Mouse (Mus musculus): ENCODE measurements at regions not wholly inside any gene's neighbourhood (a gene's known extent, or its start where the extent isn't known, plus 50 kb on each side); places are given as distances from the start of the nearest gene placed in this dataset.

DNA sequence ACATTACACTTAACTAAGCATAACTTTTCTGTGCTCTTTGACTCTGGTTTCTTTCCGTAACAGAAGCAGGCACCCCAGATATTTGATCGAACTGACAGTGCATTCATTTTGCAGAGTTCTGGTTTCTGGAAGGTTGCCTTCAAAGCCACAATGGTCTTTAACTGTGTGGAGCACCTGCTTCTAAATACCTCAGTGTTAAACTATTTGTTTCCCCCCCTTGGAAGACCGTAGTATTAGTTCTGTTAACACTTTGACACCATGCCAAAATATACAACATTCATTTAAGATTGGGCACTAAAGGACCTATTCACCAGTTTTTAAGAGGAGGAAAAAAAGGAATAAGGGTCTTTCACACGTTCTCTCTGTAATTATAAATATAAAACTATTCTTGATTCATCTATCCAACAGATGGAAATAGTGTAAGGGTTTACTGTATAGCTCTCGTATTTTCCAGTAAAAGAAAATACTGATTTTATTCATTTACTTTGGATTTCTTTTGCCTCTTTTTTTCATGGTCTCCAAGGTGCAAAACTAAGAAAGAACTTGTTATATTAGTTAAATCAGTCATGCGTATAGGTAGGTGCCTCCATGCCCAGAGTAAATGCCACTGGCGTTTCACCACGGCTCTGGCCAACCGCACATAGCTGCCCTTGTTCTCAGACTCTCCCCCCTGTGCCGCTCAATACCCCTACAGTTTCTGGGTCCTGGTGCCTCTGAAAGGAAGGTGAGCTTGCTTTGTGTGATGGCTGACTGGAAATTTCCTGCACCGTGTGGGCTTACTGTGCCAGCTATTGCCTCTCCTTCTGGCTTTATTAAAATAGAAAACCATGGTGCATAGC is 391.2 kb downstream of the Etnk1 start:
- no peak overlapping the region for H3K4me2 ChIP-seq (replicated peaks)
- H3K9me3 ChIP-seq (ENCODE audit: control insufficient read depth, low read length) = no peaks in the 10 kb centered on the region
- no peaks in the 10 kb centered on the region for H3K27me3 ChIP-seq (ENCODE audit: control insufficient read depth, insufficient read depth, low read length)
- 81% methylated on average over 11 of the region's 11 CpGs for WGBS
- H3K4me1 ChIP-seq (replicated peaks; ENCODE audit: control insufficient read depth, insufficient read depth, low read length) = no peaks in the 10 kb centered on the region
- DNase-seq (ENCODE audit: low spot score) (no peak), ATAC-seq (ENCODE audit: low FRiP score) (no peak)
- no peak overlapping the region for H3K9ac ChIP-seq
- no peak overlapping the region for H3K4me3 ChIP-seq (replicated peaks; ENCODE audit: low read length)
- no peak overlapping the region for H3K27ac ChIP-seq
- no peaks in the 10 kb centered on the region for H3K36me3 ChIP-seq (replicated peaks; ENCODE audit: control insufficient read depth, insufficient read depth)

DNA sequence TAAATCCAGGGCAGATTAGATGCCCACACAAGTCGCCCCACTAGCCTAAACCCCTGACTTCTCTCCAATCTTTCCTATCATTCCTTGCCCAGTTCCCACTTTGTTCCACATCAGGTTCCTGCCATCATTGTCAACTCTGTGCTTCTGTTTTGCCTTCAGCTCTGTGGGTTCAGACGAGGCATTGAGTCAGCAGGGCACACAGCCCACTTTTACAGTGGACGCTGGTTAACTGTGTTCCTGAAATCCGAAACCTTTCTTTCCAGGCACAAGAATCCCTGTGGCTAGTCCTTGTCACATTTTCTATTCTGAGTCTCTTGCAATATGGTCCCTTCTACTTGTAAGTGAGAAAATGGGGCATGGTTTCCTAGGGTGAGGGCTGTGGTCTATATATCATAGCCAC is 392.3 kb downstream of the Etnk1 start:
- Histone ChIP-seq H3K9me3 (ENCODE audit: control insufficient read depth, low read length) (no peaks in the 10 kb centered on the region), H3K27ac (no peak overlapping the region), H3K4me1 (replicated peaks; ENCODE audit: control insufficient read depth, insufficient read depth, low read length) (no peaks in the 10 kb centered on the region), H3K27me3 (ENCODE audit: control insufficient read depth, insufficient read depth, low read length) (no peaks in the 10 kb centered on the region), H3K9ac (no peak overlapping the region), H3K4me2 (replicated peaks) (no peak overlapping the region), H3K4me3 (replicated peaks; ENCODE audit: low read length) (no peak overlapping the region), H3K36me3 (replicated peaks; ENCODE audit: control insufficient read depth, insufficient read depth) (no peaks in the 10 kb centered on the region)
- ATAC-seq (ENCODE audit: low FRiP score) (no peak), DNase-seq (ENCODE audit: low spot score) (no peak)
- WGBS = 76% methylated on average over 4 of the region's 4 CpGs

- Histone ChIP-seq H3K27ac (no peak overlapping the region), H3K9me3 (ENCODE audit: control insufficient read depth, low read length) (no peaks in the 10 kb centered on the region), H3K4me3 (replicated peaks; ENCODE audit: low read length) (no peak overlapping the region), H3K4me1 (replicated peaks; ENCODE audit: control insufficient read depth, insufficient read depth, low read length) (no peaks in the 10 kb centered on the region), H3K9ac (no peak overlapping the region), H3K4me2 (replicated peaks) (no peak overlapping the region), H3K36me3 (replicated peaks; ENCODE audit: control insufficient read depth, insufficient read depth) (no peaks in the 10 kb centered on the region), H3K27me3 (ENCODE audit: control insufficient read depth, insufficient read depth, low read length) (no peaks in the 10 kb centered on the region)
- 75% methylated on average over 6 of the region's 6 CpGs for WGBS
- no peak for ATAC-seq (ENCODE audit: low FRiP score)
- DNase-seq (ENCODE audit: low spot score) = no peak
These were observed 394.5 kb downstream of the Etnk1 start for GRCm38 (mm10) chr6:143561316-143562088.

DNA sequence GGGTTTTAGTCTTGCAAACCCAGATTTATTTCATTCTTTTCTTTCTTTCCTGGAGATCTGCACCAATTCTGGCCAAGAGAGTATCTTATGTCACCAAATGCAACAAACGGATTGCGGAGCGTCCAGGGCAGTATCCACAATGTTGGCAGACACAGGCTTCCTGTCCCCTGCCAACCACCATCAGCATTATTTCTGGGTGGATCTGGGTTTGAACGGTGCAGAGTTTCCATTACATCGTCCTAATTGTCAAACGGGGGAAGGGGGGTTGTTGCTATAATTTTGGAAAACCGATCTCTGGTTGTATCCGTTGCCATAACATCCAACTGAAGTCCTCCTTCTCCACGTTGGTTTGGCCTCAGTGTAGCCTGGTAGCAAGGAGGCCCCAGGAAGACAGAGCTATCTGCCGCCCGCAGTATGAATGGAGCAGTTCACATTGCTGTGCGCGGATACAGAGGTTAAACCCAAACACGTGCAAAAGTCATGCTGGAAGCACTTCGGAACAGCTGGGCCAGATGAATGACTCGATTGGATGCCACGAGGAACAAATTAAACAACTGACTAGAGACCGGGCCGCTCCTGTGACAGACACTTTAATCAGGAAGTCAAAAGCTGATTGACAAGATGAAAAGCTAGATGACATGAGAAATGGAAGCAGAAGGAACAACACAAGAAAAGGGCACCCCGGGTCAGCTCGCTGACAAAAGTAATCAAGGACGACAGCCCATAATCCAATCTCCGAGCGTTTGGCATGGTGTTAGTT is 404.5 kb downstream of the Etnk1 start:
- ATAC-seq (ENCODE audit: low FRiP score) (no peak), DNase-seq (ENCODE audit: low spot score) (no peak)
- Histone ChIP-seq H3K9me3 (ENCODE audit: control insufficient read depth, low read length) (no peaks in the 10 kb centered on the region), H3K4me3 (replicated peaks; ENCODE audit: low read length) (no peak overlapping the region), H3K27me3 (ENCODE audit: control insufficient read depth, insufficient read depth, low read length) (no peaks in the 10 kb centered on the region), H3K9ac (no peak overlapping the region), H3K4me1 (replicated peaks; ENCODE audit: control insufficient read depth, insufficient read depth, low read length) (no peaks in the 10 kb centered on the region), H3K27ac (no peak overlapping the region), H3K36me3 (replicated peaks; ENCODE audit: control insufficient read depth, insufficient read depth) (no peaks in the 10 kb centered on the region), H3K4me2 (replicated peaks) (no peak overlapping the region)
- WGBS = 75% methylated on average over 24 of the region's 24 CpGs

GRCm38 (mm10) chr6:143579223-143579622 is 412.2 kb downstream of the Etnk1 start:
- Histone ChIP-seq H3K4me3 (replicated peaks; ENCODE audit: low read length) (no peak overlapping the region), H3K9me3 (ENCODE audit: control insufficient read depth, low read length) (no peaks in the 10 kb centered on the region), H3K4me1 (replicated peaks; ENCODE audit: control insufficient read depth, insufficient read depth, low read length) (no peaks in the 10 kb centered on the region), H3K27me3 (ENCODE audit: control insufficient read depth, insufficient read depth, low read length) (no peaks in the 10 kb centered on the region), H3K27ac (no peak overlapping the region), H3K4me2 (replicated peaks) (no peak overlapping the region), H3K36me3 (replicated peaks; ENCODE audit: control insufficient read depth, insufficient read depth) (no peaks in the 10 kb centered on the region), H3K9ac (no peak overlapping the region)
- 90% methylated on average over 1 of the region's 1 CpGs for WGBS
- no peak for ATAC-seq (ENCODE audit: low FRiP score)
- DNase-seq (ENCODE audit: low spot score) = no peak

- no peaks in the 10 kb centered on the region for H3K27me3 ChIP-seq (ENCODE audit: control insufficient read depth, insufficient read depth, low read length)
- H3K9me3 ChIP-seq (ENCODE audit: control insufficient read depth, low read length) = no peaks in the 10 kb centered on the region
- ATAC-seq (ENCODE audit: low FRiP score) = no peak
- H3K4me2 ChIP-seq (replicated peaks) = no peak overlapping the region
- H3K4me1 ChIP-seq (replicated peaks; ENCODE audit: control insufficient read depth, insufficient read depth, low read length) = no peaks in the 10 kb centered on the region
- no peak overlapping the region for H3K9ac ChIP-seq
- 78% methylated on average over 1 of the region's 1 CpGs for WGBS
- no peaks in the 10 kb centered on the region for H3K36me3 ChIP-seq (replicated peaks; ENCODE audit: control insufficient read depth, insufficient read depth)
- H3K27ac ChIP-seq = no peak overlapping the region
- DNase-seq (ENCODE audit: low spot score) = no peak
- no peak overlapping the region for H3K4me3 ChIP-seq (replicated peaks; ENCODE audit: low read length)
These were observed 422.6 kb downstream of the Etnk1 start for GRCm38 (mm10) chr6:143589666-143590065.

GRCm38 (mm10) chr6:143590231-143590630 is 423.2 kb downstream of the Etnk1 start:
- Histone ChIP-seq H3K27me3 (ENCODE audit: control insufficient read depth, insufficient read depth, low read length) (no peaks in the 10 kb centered on the region), H3K9ac (no peak overlapping the region), H3K36me3 (replicated peaks; ENCODE audit: control insufficient read depth, insufficient read depth) (no peaks in the 10 kb centered on the region), H3K4me1 (replicated peaks; ENCODE audit: control insufficient read depth, insufficient read depth, low read length) (no peaks in the 10 kb centered on the region), H3K27ac (no peak overlapping the region), H3K4me3 (replicated peaks; ENCODE audit: low read length) (no peak overlapping the region), H3K9me3 (ENCODE audit: control insufficient read depth, low read length) (no peaks in the 10 kb centered on the region), H3K4me2 (replicated peaks) (no peak overlapping the region)
- WGBS = 85% methylated on average over 4 of the region's 4 CpGs
- ATAC-seq (ENCODE audit: low FRiP score) (no peak), DNase-seq (ENCODE audit: low spot score) (no peak)

DNA sequence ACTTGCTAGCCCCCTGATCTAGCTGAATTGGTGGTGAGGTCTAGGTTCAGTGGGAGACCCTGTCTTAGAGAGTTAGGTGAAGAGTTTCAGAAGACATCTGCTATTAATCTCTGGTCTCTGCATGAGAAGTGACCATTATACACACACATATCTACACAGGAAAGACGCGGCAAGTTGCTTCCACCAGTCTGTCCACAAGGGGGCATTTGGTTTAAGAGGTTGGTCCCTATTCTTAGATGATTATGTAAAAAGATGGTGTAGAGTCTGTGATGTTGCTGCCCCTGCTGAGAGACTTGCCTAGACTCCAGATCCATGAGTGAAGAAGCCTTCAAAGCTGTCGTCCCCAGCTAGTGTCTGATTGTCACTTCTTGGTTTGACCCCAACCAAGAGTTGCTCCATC is 425.5 kb downstream of the Etnk1 start:
- Histone ChIP-seq H3K27ac (no peak overlapping the region), H3K27me3 (ENCODE audit: control insufficient read depth, insufficient read depth, low read length) (no peaks in the 10 kb centered on the region), H3K9ac (no peak overlapping the region), H3K4me1 (replicated peaks; ENCODE audit: control insufficient read depth, insufficient read depth, low read length) (no peaks in the 10 kb centered on the region), H3K9me3 (ENCODE audit: control insufficient read depth, low read length) (no peaks in the 10 kb centered on the region), H3K36me3 (replicated peaks; ENCODE audit: control insufficient read depth, insufficient read depth) (no peaks in the 10 kb centered on the region), H3K4me2 (replicated peaks) (no peak overlapping the region), H3K4me3 (replicated peaks; ENCODE audit: low read length) (no peak overlapping the region)
- ATAC-seq (ENCODE audit: low FRiP score) (no peak), DNase-seq (ENCODE audit: low spot score) (no peak)
- WGBS = 85% methylated on average over 3 of the region's 3 CpGs

DNA sequence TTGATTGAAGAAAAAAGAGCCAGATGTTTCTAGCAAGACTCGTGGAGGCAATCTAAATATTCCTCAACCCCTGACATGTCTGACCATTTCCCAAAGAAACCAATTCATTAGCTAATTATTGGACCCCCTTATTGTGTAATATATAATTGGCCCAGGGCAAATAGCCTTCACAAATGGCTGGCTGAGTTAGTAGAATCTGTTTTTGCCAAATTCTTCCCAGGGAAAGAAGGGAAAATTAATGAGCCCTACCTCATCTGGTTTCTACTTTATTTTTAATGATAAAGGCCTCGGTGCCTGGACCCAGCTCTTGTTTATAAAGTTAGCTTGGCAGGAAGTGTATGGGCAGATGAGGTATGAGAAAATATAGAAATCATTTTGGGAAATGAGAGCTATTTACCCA is 428.5 kb downstream of the Etnk1 start:
- ATAC-seq (ENCODE audit: low FRiP score) = no peak
- Histone ChIP-seq H3K4me2 (replicated peaks) (no peak overlapping the region), H3K9me3 (ENCODE audit: control insufficient read depth, low read length) (no peaks in the 10 kb centered on the region), H3K4me3 (replicated peaks; ENCODE audit: low read length) (no peak overlapping the region), H3K9ac (no peak overlapping the region), H3K4me1 (replicated peaks; ENCODE audit: control insufficient read depth, insufficient read depth, low read length) (no peaks in the 10 kb centered on the region), H3K27ac (no peak overlapping the region), H3K27me3 (ENCODE audit: control insufficient read depth, insufficient read depth, low read length) (no peaks in the 10 kb centered on the region), H3K36me3 (replicated peaks; ENCODE audit: control insufficient read depth, insufficient read depth) (no peaks in the 10 kb centered on the region)
- WGBS = 53% methylated on average over 2 of the region's 2 CpGs
- no peak for DNase-seq (ENCODE audit: low spot score)
